Comparison of ENCODE assay signal across 8 mouse cellular contexts in the genomic region with DNA sequence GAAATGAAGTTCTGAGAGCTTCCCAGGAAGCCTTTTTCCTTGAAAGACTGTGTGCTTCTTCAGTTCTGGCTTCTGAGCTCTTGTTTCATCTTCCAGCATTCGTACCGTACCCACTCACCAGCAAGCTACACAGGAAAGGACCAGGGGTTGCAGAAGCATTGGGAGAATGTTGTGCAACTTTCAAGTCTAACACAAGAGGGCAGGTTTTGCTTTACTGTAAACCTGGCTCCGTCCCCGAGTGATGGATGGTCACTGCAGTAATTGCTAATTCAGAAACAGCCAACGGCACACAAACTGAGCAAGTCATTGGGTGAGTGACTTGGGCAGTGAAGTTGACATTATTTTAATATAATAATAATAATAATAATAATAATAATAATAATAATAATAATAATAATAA. TPM values are rescaled to one million over a fixed set of nuclear protein-coding genes. Genes with fewer than 3 reads are reported as not detected.
A peak's percentile ranks its signal among the peaks of the same experiment; 100 is the strongest.
DNase-seq lines count a peak whose midpoint lies in the region; ATAC-seq and TF ChIP-seq lines count a peak whose summit lies in the region.

No protein-coding gene starts in this region.

- no peaks in the 10 kb centered on the region for H3K9me3 ChIP-seq in CH12.LX (replicated peaks; ENCODE audit: low read length)
- H3K9me3 ChIP-seq in heart, embryonic 12.5 days (replicated peaks) = no peaks in the 10 kb centered on the region

- no peaks in the 10 kb centered on the region for H3K79me2 ChIP-seq in CH12.LX (replicated peaks; ENCODE audit: control insufficient read depth, extremely low read depth, insufficient read depth, poor library complexity, severe bottlenecking)

- in situ Hi-C loops in CH12.LX (cut with MboI; ENCODE audit: low pct_ligation_motif_present, low pct_unique_long_range_greater_than_20kb, low sequenced_read_pairs) = loop anchor here (5.0 to 25.0 kb wide), 2 partner anchors 147 to 582 kb away; no protein-coding TSS in a partner anchor

- H3K4me1 ChIP-seq in CH12.LX (ENCODE audit: control insufficient read depth in 1 of 2, insufficient read depth in 2 of 2) = peaks cover 3 to 14% of the 10 kb centered on the region in 2 experiments; a peak in 3 of 4 replicates
- peaks cover 19% of the 10 kb centered on the region for H3K4me1 ChIP-seq in heart, embryonic 12.5 days (replicated peaks)

- peak; percentile 4 for DNase-seq in CD4-positive, CD25-positive, alpha-beta regulatory T cell, adult 2 months (ENCODE audit: low read depth, low spot score)
- DNase-seq in CH12.LX (ENCODE audit: extremely low read depth) = peak; percentile 63
- DNase-seq in embryo, embryonic 10 days (ENCODE audit: low spot score) = peak; percentile 82
- peak; percentile 75 for DNase-seq in kidney, postnatal 10 days
- DNase-seq in lung, postnatal 10 days = peak; percentile 74
- peak; percentile 46 for DNase-seq in right cerebral cortex, postnatal 14 days

- TF ChIP-seq POLR2A in CH12.LX (IDR thresholded peaks at IDR 0.05; ENCODE audit: low read depth, low read length) = no peak

- dilution Hi-C loops in CH12.LX (cut with MboI; ENCODE audit: extremely low pct_ligation_motif_present, extremely low pct_unique_long_range_greater_than_20kb, low sequenced_read_pairs) = no loop called here

- TF ChIP-seq EP300 in CH12.LX (IDR thresholded peaks at IDR 0.05; ENCODE audit: low read length) = no peak

- TF ChIP-seq RAD21 in CH12.LX (IDR thresholded peaks at IDR 0.05; ENCODE audit: low read depth, low read length) = peak; percentile 87

- peaks cover 15% of the 10 kb centered on the region for H3K27me3 ChIP-seq in CH12.LX (replicated peaks)
- peaks cover 66% of the 10 kb centered on the region for H3K27me3 ChIP-seq in heart, embryonic 12.5 days (replicated peaks)

- H3K9ac ChIP-seq in CH12.LX (ENCODE audit: insufficient read depth, low read depth) = no peak overlapping the region
- no peak overlapping the region for H3K9ac ChIP-seq in heart, embryonic 12.5 days

- TF ChIP-seq CTCF in CH12.LX (conservative IDR thresholded peaks at IDR 0.05 in 1 of 2, IDR thresholded peaks at IDR 0.05 in 1 of 2; ENCODE audit: low read depth in 2 of 2, low read length in 2 of 2) = peak; percentile 41 to 84; a peak in 3 of 4 replicates

- no peak overlapping the region for H3K27ac ChIP-seq in CH12.LX (ENCODE audit: insufficient read depth, low read depth)
- no peak overlapping the region for H3K27ac ChIP-seq in heart, embryonic 12.5 days (ENCODE audit: poor library complexity, severe bottlenecking)

- H3K4me3 ChIP-seq in CH12.LX (replicated peaks in 1 of 3; ENCODE audit: low read depth in 2 of 3, low read length in 2 of 3, poor library complexity in 1 of 3) = no peak overlapping the region
- H3K4me3 ChIP-seq in heart, embryonic 12.5 days = no peak overlapping the region

- no peak overlapping the region for H3K4me2 ChIP-seq in CH12.LX (ENCODE audit: insufficient read depth, low read depth, poor library complexity, severe bottlenecking)
- H3K4me2 ChIP-seq in heart, embryonic 12.5 days = no peak overlapping the region

- WGBS in heart, embryonic 12.5 days = 18% methylated on average over 5 of the region's 5 CpGs

- no peaks in the 10 kb centered on the region for H3K36me3 ChIP-seq in CH12.LX (replicated peaks in 1 of 2; ENCODE audit: control insufficient read depth in 1 of 2, insufficient read depth in 1 of 2, low read length in 1 of 2)
- H3K36me3 ChIP-seq in heart, embryonic 12.5 days = no peaks in the 10 kb centered on the region

- ATAC-seq in CD4-positive, CD25-positive, alpha-beta regulatory T cell, adult 4 months = no peak
- 0 out of 2 replicates have a peak, but pooled peaks have one; percentile 36 for ATAC-seq in heart, embryonic 12.5 days (ENCODE audit: insufficient number of reproducible peaks, low FRiP score)

TF ChIP-seq in CH12.LX, 34 proteins besides CTCF, POLR2A, EP300 and RAD21:
- TF ChIP-seq ZNF384 (IDR thresholded peaks at IDR 0.05; ENCODE audit: low read depth, low read length) = no peak
- no peak for TF ChIP-seq MAFK (IDR thresholded peaks at IDR 0.05; ENCODE audit: insufficient replicate concordance, low read length)
- TF ChIP-seq BHLHE40 (IDR thresholded peaks at IDR 0.05; ENCODE audit: low read depth, low read length) = no peak
- no peak for TF ChIP-seq MEF2A (IDR thresholded peaks at IDR 0.05; ENCODE audit: borderline replicate concordance, low read depth, low read length)
- 0 out of 2 replicates have a peak, but pooled peaks have one; percentile 14 for TF ChIP-seq NELFE (IDR thresholded peaks at IDR 0.05; ENCODE audit: low read depth, low read length)
- TF ChIP-seq ZC3H11A (IDR thresholded peaks at IDR 0.05; ENCODE audit: low read depth, low read length) = peak; percentile 65
- TF ChIP-seq SIN3A (IDR thresholded peaks at IDR 0.05; ENCODE audit: low read length) = no peak
- no peak for TF ChIP-seq PAX5 (IDR thresholded peaks at IDR 0.05; ENCODE audit: low read length)
- TF ChIP-seq SMC3 (IDR thresholded peaks at IDR 0.05; ENCODE audit: low read depth, low read length) = peak; percentile 90
- no peak for TF ChIP-seq TCF12 (IDR thresholded peaks at IDR 0.05; ENCODE audit: low read depth, low read length)
- no peak for TF ChIP-seq UBTF (IDR thresholded peaks at IDR 0.05; ENCODE audit: low read depth, low read length)
- no peak for TF ChIP-seq E2F4 (IDR thresholded peaks at IDR 0.05; ENCODE audit: insufficient replicate concordance, low read depth, low read length)
- TF ChIP-seq GABPA (IDR thresholded peaks at IDR 0.05; ENCODE audit: insufficient replicate concordance, low read depth, low read length) = no peak
- no peak for TF ChIP-seq POLR2AphosphoS2 (IDR thresholded peaks at IDR 0.05; ENCODE audit: low read depth, low read length)
- TF ChIP-seq MAX (IDR thresholded peaks at IDR 0.05; ENCODE audit: low read length) = no peak
- no peak; the same call in 1 of the 2 replicates for TF ChIP-seq IRF4 (IDR thresholded peaks at IDR 0.05; ENCODE audit: low read depth, low read length)
- TF ChIP-seq USF1 (IDR thresholded peaks at IDR 0.05; ENCODE audit: low read depth, low read length) = no peak

RNA-seq across cellular contexts. Expression of a gene that starts 46.3 kb away (rescaled TPM):
- polyA plus RNA-seq in CD4-positive, CD25-positive, alpha-beta regulatory T cell, adult 4 months (2017; shearing (Covaris generic)) = under 1 TPM in 1 of 2 experiments, not detected in 1; 0.36 TPM
- total RNA-seq in CH12.LX (2012; rRNA removed) (not detected in 2 replicates), CH12.LX (2014; rRNA removed) (not detected in 2 replicates)
- polyA plus RNA-seq in CH12.LX (2012; ENCODE audit: insufficient read length, low read depth) = 0.23 and 0.34 TPM in 2 replicates
- 0.79 and 0.82 TPM in 2 replicates for polyA plus RNA-seq in heart, embryonic 12.5 days (2016; fragmentation: Nextera tagmentation; extraction: Ambion mirVana)

Comparison
In these comparisons a context has a peak if more than half of its experiments do, and no peak if none do; other contexts are left out.
1. DNase-seq: peak in every context shown above with its lines; median percentile 82 in embryo, embryonic 10 days; 75 in kidney, postnatal 10 days; 74 in lung, postnatal 10 days; 63 in CH12.LX; 46 in right cerebral cortex, postnatal 14 days; 4 in CD4-positive, CD25-positive, alpha-beta regulatory T cell, adult 2 months.